Mouse (Mus musculus) liver, embryonic 13.5 days (tissue): ENCODE results near the gene Fgfr1op2. TPM values are rescaled to one million over a fixed set of nuclear protein-coding genes. Genes with fewer than 3 reads are reported as not detected.
"Not testable (repeated sequence)": the region's sequence is repeated elsewhere in the genome, so short reads cannot be mapped to it uniquely, and the experiment has no call there.

ENCODE experiments used
- ATAC-seq: fragments of 200-750 bp; cut with Nextera tagmentation; 2 replicates; pipeline ENCODE4 v1.8.0; 2017; ENCODE audit warnings: low read depth, mild to moderate bottlenecking, moderate number of reproducible peaks, moderate library complexity
- DNase-seq: peaks from one replicate; pipeline ENCODE4 v3.0.0; 2022
- H3K27ac ChIP-seq: fragments of 300-500 bp; sonication (generic); 2 replicates; pipeline ENCODE4 v1.5.1; 2015; ENCODE audit warnings: moderate library complexity, mild to moderate bottlenecking, inconsistent platforms
- H3K27me3 ChIP-seq: fragments of 300-500 bp; sonication (generic); 2 replicates; pipeline ENCODE4 v1.6.1; 2015; ENCODE audit warnings: mild to moderate bottlenecking, inconsistent platforms
- H3K36me3 ChIP-seq: fragments of 300-500 bp; sonication (generic); 2 replicates; pipeline ENCODE4 v1.6.1; 2015; ENCODE audit warnings: mild to moderate bottlenecking, inconsistent platforms
- H3K4me1 ChIP-seq: fragments of 300-500 bp; sonication (generic); replicated peaks from 2 replicates; pipeline ENCODE4 v1.6.1; 2015; ENCODE audit warnings: inconsistent platforms
- H3K4me2 ChIP-seq: fragments of 300-500 bp; sonication (generic); 2 replicates; pipeline ENCODE4 v1.6.1; 2015; ENCODE audit warnings: inconsistent platforms, mild to moderate bottlenecking, moderate library complexity
- H3K4me3 ChIP-seq: fragments of 300-500 bp; sonication (generic); replicated peaks from 2 replicates; pipeline ENCODE4 v1.5.1; 2015; ENCODE audit warnings: mild to moderate bottlenecking, inconsistent platforms
- H3K9ac ChIP-seq: fragments of 300-500 bp; sonication (generic); 2 replicates; pipeline ENCODE4 v1.6.1; 2015; ENCODE audit warnings: mild to moderate bottlenecking, inconsistent platforms
- H3K9me3 ChIP-seq: fragments of 300-500 bp; sonication (generic); replicated peaks from 2 replicates; pipeline ENCODE4 v1.6.1; 2016; ENCODE audit warnings: inconsistent platforms
- WGBS: fragments of 180-500 bp; shearing (Covaris S2); methylation state at CpG from one replicate; pipeline ENCODE4 v1.1.7; 2015; ENCODE audit not compliant: insufficient replicate concordance; 5-methylcytosine and 5-hydroxymethylcytosine counted together
- polyA plus RNA-seq: library from polyadenylated mRNA; unstranded; fragments of >200 nt; fragmentation: Nextera tagmentation; extraction: Ambion mirVana; gene quantifications from 2 replicates; pipeline ENCODE4 v1.2.1, GENCODE M21; 2015

The Fgfr1op2 gene
- polyA plus RNA-seq, 1 experiment from 2014 or later: 89.1 TPM

- Histone ChIP-seq H3K4me1 (no peaks in the 10 kb centered on the region), H3K27ac (no peak overlapping the region), H3K27me3 (no peaks in the 10 kb centered on the region), H3K9me3 (no peaks in the 10 kb centered on the region), H3K4me3 (no peak overlapping the region), H3K36me3 (peaks cover 62% of the 10 kb centered on the region), H3K9ac (no peak overlapping the region), H3K4me2 (no peak overlapping the region)
- DNase-seq (no peak), ATAC-seq (no peak)
- WGBS: 77% methylated on average over 2 of the region's 2 CpGs
Observed at GRCm38 (mm10) chr6:146550421-146550820, 26.6 kb upstream of the Fgfr1op2 start.

GRCm38 (mm10) chr6:146551326-146551725 is 25.7 kb upstream of the Fgfr1op2 start:
- peaks cover 70% of the 10 kb centered on the region for H3K36me3 ChIP-seq
- H3K9me3 ChIP-seq: no peaks in the 10 kb centered on the region

GRCm38 (mm10) chr6:146562461-146562860 is 14.5 kb upstream of the Fgfr1op2 start:
- H3K4me3 ChIP-seq, ATAC-seq, H3K9me3 ChIP-seq, H3K4me1 ChIP-seq, H3K27ac ChIP-seq, H3K27me3 ChIP-seq, DNase-seq, H3K4me2 ChIP-seq, H3K9ac ChIP-seq: not testable (repeated sequence)
- WGBS: 71% methylated on average over 1 of the region's 1 CpGs
- peaks cover 54% of the 10 kb centered on the region for H3K36me3 ChIP-seq

More at GRCm38 (mm10) chr6:146551326-146551725, 25.7 kb upstream of the Fgfr1op2 start:
- H3K9ac ChIP-seq: no peak overlapping the region
- no peak overlapping the region for H3K27ac ChIP-seq
- no peaks in the 10 kb centered on the region for H3K27me3 ChIP-seq
- no peak overlapping the region for H3K4me3 ChIP-seq
- ATAC-seq (no peak), DNase-seq (no peak)
- H3K4me2 ChIP-seq: no peak overlapping the region
- H3K4me1 ChIP-seq: no peaks in the 10 kb centered on the region

GRCm38 (mm10) chr6:146572073-146572472 is 4.9 kb upstream of the Fgfr1op2 start:
- no peak for ATAC-seq
- no peak for DNase-seq

GRCm38 (mm10) chr6:146577310-146578109 is 507 bp downstream of the Fgfr1op2 start, which contains the start of gene Ints13:
Gene Ints13, minus strand, starts transcription at chr6:146577835.
- Histone ChIP-seq H3K27me3 (no peaks in the 10 kb centered on the region), H3K4me3 (peak within 1 kb of the TSS; percentile 99), H3K27ac (peak within 1 kb of the TSS; percentile 96), H3K4me1 (peaks cover 47% of the 10 kb centered on the region), H3K4me2 (peak within 1 kb of the TSS; percentile 72), H3K36me3 (peaks cover 4% of the 10 kb centered on the region; the same call in 1 of the 2 replicates), H3K9ac (peak within 1 kb of the TSS; percentile 99), H3K9me3 (no peaks in the 10 kb centered on the region)
- WGBS: under 1% methylated on average over 77 of the region's 77 CpGs
- DNase-seq (peak; percentile 96), ATAC-seq (peak; percentile 93)

More at GRCm38 (mm10) chr6:146572073-146572472, 4.9 kb upstream of the Fgfr1op2 start:
- Histone ChIP-seq H3K4me1 (peaks cover 19% of the 10 kb centered on the region), H3K9me3 (no peaks in the 10 kb centered on the region), H3K36me3 (peaks cover 17% of the 10 kb centered on the region), H3K4me3 (no peak overlapping the region), H3K27ac (no peak overlapping the region), H3K4me2 (no peak overlapping the region), H3K27me3 (no peaks in the 10 kb centered on the region), H3K9ac (no peak overlapping the region)

GRCm38 (mm10) chr6:146578111-146578531 is 1.1 kb downstream of the Fgfr1op2 start:
- H3K9me3 ChIP-seq: no peaks in the 10 kb centered on the region
- H3K36me3 ChIP-seq: peaks cover 6% of the 10 kb centered on the region
- 0% methylated on average over 22 of the region's 22 CpGs for WGBS
- peak overlapping the region; percentile 72 for H3K4me2 ChIP-seq
- DNase-seq (peak; percentile 61), ATAC-seq (peak; percentile 62)
- H3K4me1 ChIP-seq: peaks cover 51% of the 10 kb centered on the region
- no peaks in the 10 kb centered on the region for H3K27me3 ChIP-seq
- peak overlapping the region; percentile 99 for H3K9ac ChIP-seq
- peak overlapping the region; percentile 96 for H3K27ac ChIP-seq
- H3K4me3 ChIP-seq: peak overlapping the region; percentile 99

- peak overlapping the region; percentile 99 for H3K4me3 ChIP-seq
- ATAC-seq (no peak), DNase-seq (peak; percentile 26)
- H3K9ac ChIP-seq: peak overlapping the region; percentile 99
- peak overlapping the region; percentile 72 for H3K4me2 ChIP-seq
- H3K36me3 ChIP-seq: peaks cover 6% of the 10 kb centered on the region
- H3K27me3 ChIP-seq: no peaks in the 10 kb centered on the region
- H3K9me3 ChIP-seq: no peaks in the 10 kb centered on the region
- peaks cover 51% of the 10 kb centered on the region for H3K4me1 ChIP-seq
- peak overlapping the region; percentile 96 for H3K27ac ChIP-seq
- WGBS: 3% methylated on average over 7 of the region's 7 CpGs
Observed at GRCm38 (mm10) chr6:146578586-146578985, 1.6 kb downstream of the Fgfr1op2 start.

- Histone ChIP-seq H3K4me2 (peak overlapping the region; percentile 26; the same call in 1 of the 2 replicates), H3K9me3 (no peaks in the 10 kb centered on the region), H3K27me3 (no peaks in the 10 kb centered on the region), H3K4me3 (no peak overlapping the region), H3K4me1 (peaks cover 43% of the 10 kb centered on the region), H3K27ac (no peak overlapping the region), H3K36me3 (peaks cover 10% of the 10 kb centered on the region), H3K9ac (peak overlapping the region; percentile 34; the same call in 1 of the 2 replicates)
- no peak for ATAC-seq
- no peak for DNase-seq
- WGBS: 13% methylated on average over 2 of the region's 2 CpGs
Observed at GRCm38 (mm10) chr6:146580381-146580926, 3.5 kb downstream of the Fgfr1op2 start.

- no peak overlapping the region for H3K9ac ChIP-seq
- H3K4me3 ChIP-seq: no peak overlapping the region
- DNase-seq (no peak), ATAC-seq (no peak)
- H3K27ac ChIP-seq: no peak overlapping the region
- H3K27me3 ChIP-seq: no peaks in the 10 kb centered on the region
- H3K4me2 ChIP-seq: no peak overlapping the region
- WGBS: 82% methylated on average over 2 of the region's 2 CpGs
- peaks cover 37% of the 10 kb centered on the region for H3K36me3 ChIP-seq
- H3K9me3 ChIP-seq: no peaks in the 10 kb centered on the region
- peaks cover 31% of the 10 kb centered on the region for H3K4me1 ChIP-seq
Observed at GRCm38 (mm10) chr6:146583366-146584046, 6.5 kb downstream of the Fgfr1op2 start.

GRCm38 (mm10) chr6:146585134-146585533 is 8.1 kb downstream of the Fgfr1op2 start:
- Histone ChIP-seq H3K4me1 (peaks cover 16% of the 10 kb centered on the region), H3K27me3 (no peaks in the 10 kb centered on the region), H3K4me2 (no peak overlapping the region), H3K9me3 (no peaks in the 10 kb centered on the region), H3K27ac (no peak overlapping the region), H3K4me3 (no peak overlapping the region), H3K36me3 (peaks cover 53% of the 10 kb centered on the region), H3K9ac (no peak overlapping the region)
- DNase-seq (no peak), ATAC-seq (no peak)
- 79% methylated on average over 5 of the region's 5 CpGs for WGBS

GRCm38 (mm10) chr6:146602601-146603000 is 25.6 kb downstream of the Fgfr1op2 start:
- H3K36me3 ChIP-seq: peaks cover 90% of the 10 kb centered on the region
- H3K27me3 ChIP-seq: no peaks in the 10 kb centered on the region
- H3K4me3 ChIP-seq: no peak overlapping the region
- ATAC-seq (no peak), DNase-seq (no peak)
- no peak overlapping the region for H3K9ac ChIP-seq
- H3K9me3 ChIP-seq: no peaks in the 10 kb centered on the region
- WGBS: 85% methylated on average over 4 of the region's 4 CpGs
- H3K4me2 ChIP-seq: no peak overlapping the region
- H3K27ac ChIP-seq: no peak overlapping the region; the same call in 1 of the 2 replicates
- H3K4me1 ChIP-seq: no peaks in the 10 kb centered on the region
